Mouse (Mus musculus) Patski (cell line): ENCODE results near the gene Ubr1. TPM values are rescaled to one million over a fixed set of nuclear protein-coding genes. Genes with fewer than 3 reads are reported as not detected.
"Not testable (repeated sequence)": the region's sequence is repeated elsewhere in the genome, so short reads cannot be mapped to it uniquely, and the experiment has no call there.

Experiments
- ATAC-seq: fragments of 100-300 bp; one replicate; pipeline ENCODE4 v1.8.0; 2021
- CTCF ChIA-PET: fragments of 350-600 bp; sonication (Branson Sonifier 250); formaldehyde crosslinking; loops from one replicate; lab custom pipeline; 2022; ENCODE audit warnings: inconsistent platforms; lab: Charles Lee
- POLR2A ChIA-PET: fragments of 350-600 bp; sonication (Branson Sonifier 250); formaldehyde crosslinking; loops from one replicate; lab custom pipeline; 2022; ENCODE audit warnings: antibody characterized with exemption, inconsistent platforms; lab: Charles Lee
- DNase-seq: peaks from one replicate; pipeline ENCODE4 v3.0.0-alpha.2; 2011; ENCODE audit warnings: low read depth, low spot score
- H3K27me3 ChIP-seq: fragments of 371-371 bp; one replicate; pipeline ENCODE4 v1.5.1; 2021
- CTCF ChIP-seq: fragments of 100-300 bp; IDR thresholded peaks from one replicate; pipeline ENCODE4 v1.5.1; 2021
- in situ Hi-C: fragments of 300-500 bp; cut with MboI; formaldehyde crosslinking; loops from 3 replicates; pipeline ENCODE4 v1.11.1; 2018; ENCODE audit warnings: low pct_unique_long_range_greater_than_20kb, mixed read lengths
- polyA plus RNA-seq: library from polyadenylated mRNA; unstranded; gene quantifications from one replicate; pipeline ENCODE4 v1.2.3, GENCODE M21; 2021

Gene Ubr1
- polyA plus RNA-seq, 1 experiment from 2014 or later: 23.0 TPM

DNA sequence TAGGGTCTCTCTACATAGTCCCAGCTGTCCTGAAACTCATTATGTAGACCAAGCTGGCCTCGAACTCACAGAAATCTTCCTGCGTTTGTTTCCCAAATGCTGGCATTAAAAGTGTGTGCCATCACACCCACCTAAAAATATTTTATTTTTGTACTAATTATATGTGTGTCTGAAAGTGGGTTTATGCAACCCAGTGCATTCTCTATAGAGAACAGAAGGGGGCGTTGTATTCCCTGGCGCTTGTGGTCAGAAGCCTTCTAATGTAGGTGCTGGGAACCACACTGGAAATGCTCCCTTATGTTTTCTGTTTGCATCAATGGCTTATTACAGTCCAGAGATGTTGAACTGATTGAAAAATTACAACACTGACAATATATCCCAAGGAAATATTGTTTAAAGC is 5.8 kb upstream of the Ubr1 start:
- CTCF ChIA-PET: no interaction called here
- ATAC-seq (no peak), DNase-seq (no peak)
- TF ChIP-seq CTCF: peak; percentile 77
- in situ Hi-C loops: no loop called here
- H3K27me3 ChIP-seq: no peaks in the 10 kb centered on the region
- POLR2A ChIA-PET: no interaction called here

GRCm38 (mm10) chr2:120972964-120973363 is 2.4 kb upstream of the Ubr1 start:
- in situ Hi-C loops: no loop called here
- DNase-seq: no peak
- no peak for TF ChIP-seq CTCF
- no peak for ATAC-seq
- ChIA-PET POLR2A (no interaction called here), CTCF (no interaction called here)
- no peaks in the 10 kb centered on the region for H3K27me3 ChIP-seq

GRCm38 (mm10) chr2:120972257-120972656 is 1.7 kb upstream of the Ubr1 start:
- POLR2A ChIA-PET, CTCF ChIA-PET, H3K27me3 ChIP-seq, DNase-seq, in situ Hi-C loops, ATAC-seq: not testable (repeated sequence)

- TF ChIP-seq CTCF: no peak
- ATAC-seq (no peak), DNase-seq (no peak)
- POLR2A ChIA-PET: no interaction called here
- no peaks in the 10 kb centered on the region for H3K27me3 ChIP-seq
- in situ Hi-C loops: no loop called here
- CTCF ChIA-PET: no interaction called here
Measured at GRCm38 (mm10) chr2:120971766-120972165, 1.3 kb upstream of the Ubr1 start.

DNA sequence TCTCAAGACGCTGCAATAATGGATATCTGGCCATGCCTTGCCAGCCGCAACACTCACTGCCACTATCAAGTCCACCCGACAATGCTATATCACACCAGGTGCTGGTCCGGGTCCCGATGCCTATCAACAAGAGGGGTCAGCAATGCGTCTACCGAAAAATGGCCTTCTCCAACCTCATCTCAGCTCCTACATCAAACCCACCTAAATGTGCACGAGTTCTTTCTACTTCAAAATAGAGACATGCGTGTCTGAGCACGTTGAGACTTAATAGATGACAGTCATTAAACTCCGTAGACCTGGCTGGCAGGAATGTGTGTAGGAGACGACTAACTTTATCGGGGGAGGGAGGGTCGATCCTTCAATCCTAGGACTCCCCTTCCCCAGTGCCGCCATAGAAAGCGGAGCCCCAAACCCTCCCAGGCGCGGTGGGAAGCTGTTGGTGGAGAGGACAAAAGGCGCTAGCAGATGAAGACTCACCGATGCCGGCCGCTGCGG is 423 bp downstream of the Ubr1 start:
- no peak for TF ChIP-seq CTCF
- in situ Hi-C loops: no loop called here
- H3K27me3 ChIP-seq: no peaks in the 10 kb centered on the region
- no peak for ATAC-seq
- ChIA-PET CTCF (no interaction called here), POLR2A (no interaction called here)
- no peak for DNase-seq

- H3K27me3 ChIP-seq: no peaks in the 10 kb centered on the region
- ATAC-seq (no peak), DNase-seq (no peak)
- in situ Hi-C loops: no loop called here
- ChIA-PET POLR2A (no interaction called here), CTCF (no interaction called here)
- no peak for TF ChIP-seq CTCF
Measured at GRCm38 (mm10) chr2:120965486-120965885, 5.0 kb downstream of the Ubr1 start.

GRCm38 (mm10) chr2:120963110-120963509 is 7.4 kb downstream of the Ubr1 start:
- no peaks in the 10 kb centered on the region for H3K27me3 ChIP-seq
- CTCF ChIA-PET: no interaction called here
- POLR2A ChIA-PET: no interaction called here
- ATAC-seq (no peak), DNase-seq (no peak)
- in situ Hi-C loops: no loop called here
- TF ChIP-seq CTCF: no peak

- in situ Hi-C loops: no loop called here
- ChIA-PET POLR2A (no interaction called here), CTCF (interaction anchor here (1.5 kb wide), 1 partner anchor 47 kb away, joined by 3 read pairs; no protein-coding TSS in a partner anchor)
- TF ChIP-seq CTCF: no peak
- ATAC-seq (no peak), DNase-seq (no peak)
- H3K27me3 ChIP-seq: no peaks in the 10 kb centered on the region
Measured at GRCm38 (mm10) chr2:120960261-120960660, 10.3 kb downstream of the Ubr1 start.

DNA sequence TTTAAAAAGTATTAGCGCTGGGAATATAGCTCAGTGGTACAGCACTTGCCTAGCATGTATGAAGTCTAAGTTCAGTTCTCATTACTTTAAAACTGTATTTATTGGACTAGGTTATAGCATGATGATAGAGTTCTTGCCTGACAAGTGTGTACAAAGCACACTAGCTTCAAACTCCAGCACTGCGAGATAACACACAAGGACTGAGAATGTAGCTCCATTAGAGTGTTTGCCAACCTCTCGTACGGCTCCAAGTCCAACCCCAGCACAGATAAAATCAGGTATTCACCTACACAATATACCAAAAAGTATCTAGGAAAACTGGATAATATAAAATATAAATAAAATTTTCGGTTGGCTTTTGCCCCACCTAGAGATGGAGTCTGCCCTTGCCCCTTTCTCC is 10.7 kb downstream of the Ubr1 start:
- ChIA-PET CTCF (interaction anchor here (1.5 kb wide), 1 partner anchor 47 kb away, joined by 3 read pairs; no protein-coding TSS in a partner anchor), POLR2A (no interaction called here)
- DNase-seq: no peak
- no peak for ATAC-seq
- TF ChIP-seq CTCF: no peak
- H3K27me3 ChIP-seq: no peaks in the 10 kb centered on the region
- in situ Hi-C loops: no loop called here

DNA sequence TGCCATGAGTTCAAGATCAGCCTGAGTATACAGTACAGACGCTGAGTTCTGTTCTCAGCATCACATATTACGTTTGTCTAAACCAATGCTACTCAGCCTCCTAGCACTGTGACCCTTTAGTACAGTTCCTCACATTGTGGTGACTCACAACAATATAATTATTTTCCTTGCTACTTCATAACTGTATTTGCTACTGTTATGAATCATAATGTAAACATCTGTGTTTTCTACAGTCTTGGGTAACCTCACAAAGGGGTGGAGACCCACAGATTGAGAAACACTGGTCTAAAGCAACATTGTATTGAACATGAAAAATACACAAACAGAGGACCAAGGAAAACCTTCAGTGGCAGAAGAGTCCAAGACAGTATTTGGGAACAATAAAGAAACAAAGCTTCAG is 11.2 kb downstream of the Ubr1 start:
- no peak for DNase-seq
- ATAC-seq: no peak
- CTCF ChIA-PET: interaction anchor here (1.5 kb wide), 1 partner anchor 48 kb away, joined by 3 read pairs; no protein-coding TSS in a partner anchor
- TF ChIP-seq CTCF: no peak
- H3K27me3 ChIP-seq: no peaks in the 10 kb centered on the region
- POLR2A ChIA-PET: no interaction called here
- in situ Hi-C loops: no loop called here

DNA sequence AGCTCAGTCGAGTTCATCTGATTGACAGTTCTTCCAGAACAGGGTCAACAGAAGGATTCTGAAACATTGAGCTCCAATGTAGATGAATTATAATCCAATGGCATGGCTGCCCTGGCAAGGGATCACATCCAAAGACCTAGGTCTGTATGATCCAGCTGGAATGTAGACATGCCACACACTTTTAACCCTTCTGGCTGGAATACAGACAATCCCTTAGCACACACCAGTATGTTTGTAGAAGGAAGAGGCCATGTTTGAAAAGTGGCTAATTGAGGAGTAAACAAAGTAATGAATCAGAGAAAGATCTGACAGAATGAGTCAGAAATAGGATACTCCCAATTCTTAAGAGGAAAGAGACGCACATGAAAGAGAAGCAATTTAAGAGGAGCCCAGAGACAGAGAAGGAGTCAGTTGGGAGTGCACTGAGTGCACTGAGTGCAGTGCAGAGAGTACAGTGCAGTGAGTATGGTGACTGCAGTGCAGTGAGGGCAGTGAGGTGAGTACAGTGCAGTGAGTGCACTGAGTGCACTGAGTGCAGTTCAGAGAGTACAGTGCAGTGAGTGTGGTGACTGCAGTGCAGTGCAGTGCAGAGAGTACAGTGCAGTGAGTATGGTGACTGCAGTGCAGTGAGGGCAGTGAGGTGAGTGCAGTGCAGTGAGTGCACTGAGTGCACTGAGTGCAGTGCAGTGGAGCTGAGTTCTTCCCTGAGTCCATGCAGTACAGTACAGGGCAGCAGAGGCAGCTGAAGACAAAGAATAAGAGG is 18.2 kb downstream of the Ubr1 start:
- CTCF ChIA-PET: interaction anchor here (1.3 kb wide), 1 partner anchor 16 kb away, joined by 4 read pairs; no protein-coding TSS in a partner anchor
- POLR2A ChIA-PET: no interaction called here
- DNase-seq (no peak), ATAC-seq (no peak)
- no peak for TF ChIP-seq CTCF
- in situ Hi-C loops: no loop called here
- H3K27me3 ChIP-seq: no peaks in the 10 kb centered on the region
